Mouse (Mus musculus) left cerebral cortex, adult 2 months (tissue): ENCODE measurements at regions not wholly inside any gene's neighbourhood (a gene's known extent, or its start where the extent isn't known, plus 50 kb on each side); places are given as distances from the start of the nearest gene placed in this dataset.

ENCODE experiments used
- DNase-seq, 2 experiments: peaks; one replicate each; pipeline ENCODE4 v3.0.0; 2021 to 2022; ENCODE audit warnings: low spot score in 2 of 2, mixed read lengths in 1 of 2; ENCODE audit errors: extremely low spot score in 1 of 2
- H3K27ac ChIP-seq: fragments of 200-600 bp; 2 replicates; pipeline ENCODE4 v1.8.1; 2022
- H3K4me3 ChIP-seq: fragments of 200-600 bp; 2 replicates; pipeline ENCODE4 v1.8.1; 2022
- CTCF ChIP-seq: fragments of 200-600 bp; IDR thresholded peaks from 2 replicates; pipeline ENCODE4 v1.8.1; 2022; ENCODE audit warnings: antibody characterized with exemption, mild to moderate bottlenecking, moderate library complexity
- intact Hi-C: fragments of 180-260 bp; cut with DNase I; formaldehyde crosslinking; loops from one replicate; pipeline ENCODE4 v1.15.1; 2025

GRCm38 (mm10) chr17:48770099-48770498 is 162.1 kb upstream of the Lrfn2 start:
- DNase-seq, result no peak
- no peak for TF ChIP-seq CTCF
- no peak overlapping the region for H3K27ac ChIP-seq
- H3K4me3 ChIP-seq, result no peak overlapping the region
- intact Hi-C loops, result loop anchor here (5.0 to 10.0 kb wide), 2 partner anchors 162 to 225 kb away; partner anchors contain the start of gene Lrfn2

- intact Hi-C loops, result loop anchor here (5.0 to 10.0 kb wide), 2 partner anchors 160 to 227 kb away; partner anchors contain the start of gene Lrfn2
- H3K27ac ChIP-seq, result 0 out of 2 replicates have a peak overlapping the region, but pooled peaks have one; percentile 37
Observed at GRCm38 (mm10) chr17:48771721-48772320, 160.4 kb upstream of the Lrfn2 start.

GRCm38 (mm10) chr17:48774172-48774890 is 157.8 kb upstream of the Lrfn2 start:
- DNase-seq, result no peak
- H3K4me3 ChIP-seq, result no peak overlapping the region
- TF ChIP-seq CTCF, result no peak
- H3K27ac ChIP-seq, result no peak overlapping the region
- intact Hi-C loops, result loop anchor here (5.0 to 10.0 kb wide), 2 partner anchors 158 to 230 kb away; partner anchors contain the start of gene Lrfn2

More at GRCm38 (mm10) chr17:48771721-48772320, 160.4 kb upstream of the Lrfn2 start:
- no peak overlapping the region for H3K4me3 ChIP-seq
- no peak for TF ChIP-seq CTCF
- peak; percentile 41 to 46 for DNase-seq

GRCm38 (mm10) chr17:48775479-48775878 is 156.7 kb upstream of the Lrfn2 start:
- no peak for DNase-seq
- H3K27ac ChIP-seq, result no peak overlapping the region
- no peak for TF ChIP-seq CTCF
- H3K4me3 ChIP-seq, result no peak overlapping the region
- intact Hi-C loops, result loop anchor here (10.0 kb wide), 1 partner anchor 231 kb away; no protein-coding TSS in a partner anchor

- TF ChIP-seq CTCF, result no peak
- no peak for DNase-seq
- no peak overlapping the region for H3K27ac ChIP-seq
- intact Hi-C loops, result loop anchor here (10.0 kb wide), 1 partner anchor 232 kb away; no protein-coding TSS in a partner anchor
- no peak overlapping the region for H3K4me3 ChIP-seq
Observed at GRCm38 (mm10) chr17:48776502-48776902, 155.7 kb upstream of the Lrfn2 start.

GRCm38 (mm10) chr17:48780217-48780616 is 152.0 kb upstream of the Lrfn2 start:
- no peak for DNase-seq
- H3K4me3 ChIP-seq, result no peak overlapping the region
- TF ChIP-seq CTCF, result no peak
- H3K27ac ChIP-seq, result no peak overlapping the region
- intact Hi-C loops, result no loop called here

GRCm38 (mm10) chr17:48784417-48784816 is 147.8 kb upstream of the Lrfn2 start:
- Histone ChIP-seq H3K27ac (no peak overlapping the region), H3K4me3 (no peak overlapping the region)
- intact Hi-C loops, result no loop called here
- DNase-seq, result no peak
- no peak for TF ChIP-seq CTCF

- intact Hi-C loops, result no loop called here
Observed at GRCm38 (mm10) chr17:48786501-48786900, 145.7 kb upstream of the Lrfn2 start.

GRCm38 (mm10) chr17:48789846-48790245 is 142.3 kb upstream of the Lrfn2 start:
- intact Hi-C loops, result loop anchor here (5.0 kb wide), 1 partner anchor 132 kb away; no protein-coding TSS in a partner anchor
- Histone ChIP-seq H3K4me3 (no peak overlapping the region), H3K27ac (no peak overlapping the region)
- no peak for TF ChIP-seq CTCF
- DNase-seq, result peak; percentile 47 to 58

More at GRCm38 (mm10) chr17:48786501-48786900, 145.7 kb upstream of the Lrfn2 start:
- H3K4me3 ChIP-seq, result no peak overlapping the region
- H3K27ac ChIP-seq, result no peak overlapping the region
- TF ChIP-seq CTCF, result no peak
- DNase-seq, result no peak

GRCm38 (mm10) chr17:48790526-48790925 is 141.7 kb upstream of the Lrfn2 start:
- H3K4me3 ChIP-seq, result no peak overlapping the region
- H3K27ac ChIP-seq, result no peak overlapping the region
- TF ChIP-seq CTCF, result no peak
- DNase-seq, result no peak
- intact Hi-C loops, result loop anchor here (5.0 kb wide), 1 partner anchor 132 kb away; no protein-coding TSS in a partner anchor

- no peak for TF ChIP-seq CTCF
- intact Hi-C loops, result loop anchor here (5.0 kb wide), 1 partner anchor 129 kb away; no protein-coding TSS in a partner anchor
- DNase-seq, result no peak
- Histone ChIP-seq H3K4me3 (no peak overlapping the region), H3K27ac (no peak overlapping the region)
Observed at GRCm38 (mm10) chr17:48792954-48793353, 139.2 kb upstream of the Lrfn2 start.

- H3K27ac ChIP-seq, result no peak overlapping the region
- no peak overlapping the region for H3K4me3 ChIP-seq
- DNase-seq, result no peak
- TF ChIP-seq CTCF, result no peak
- intact Hi-C loops, result no loop called here
Observed at GRCm38 (mm10) chr17:48795773-48796172, 136.4 kb upstream of the Lrfn2 start.
